Mouse (Mus musculus) CD8-positive naive resting alpha-beta T cell, adult 57 days (primary cell): ENCODE results near the gene Rbmx2. TPM values are rescaled to one million over a fixed set of nuclear protein-coding genes. Genes with fewer than 3 reads are reported as not detected.

Source experiments
- total RNA-seq: library from RNA; stranded (reverse); gene quantifications from one replicate; pipeline ENCODE4 v1.2.4, GENCODE M21; 2023

The Rbmx2 gene
- 10.0 TPM for total RNA-seq

GRCm38 (mm10) chrX:48694864-48695371, at the start of gene Rbmx2:
Gene Rbmx2, plus strand, starts transcription at chrX:48695004.

DNA sequence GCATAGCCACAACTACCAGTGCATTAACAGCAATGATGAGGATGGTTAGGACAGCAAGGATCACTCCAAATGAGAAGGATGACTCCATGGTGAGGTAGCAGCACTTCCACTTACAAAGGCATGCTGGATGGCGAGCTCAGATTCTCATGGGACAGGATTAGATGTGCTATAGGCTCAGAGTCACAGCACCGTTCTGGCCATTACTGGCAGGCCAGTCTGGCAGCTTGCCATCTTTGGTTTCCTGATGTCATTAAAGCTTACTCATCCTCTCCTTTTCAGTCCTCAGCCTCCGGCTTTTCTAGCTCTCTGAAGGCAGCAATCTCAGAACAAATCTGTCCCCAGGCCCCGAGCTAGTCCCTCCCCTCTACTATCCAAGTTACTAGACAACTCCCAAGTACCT, 20.6 kb upstream of the Rbmx2 start, which contains the start of gene Gpr119:
Gene Gpr119 (minus strand): TSS at position 308 of the 400 bp plus-strand sequence.

Other genes starting within 250 kb of the Rbmx2 start
- gene Elf4, start 231.9 kb upstream of the Rbmx2 start, total RNA-seq, result 117 TPM
- 20.6 TPM for gene Aifm1, start 181.4 kb upstream of the Rbmx2 start, total RNA-seq
- gene Rab33a, start 175.7 kb upstream of the Rbmx2 start, total RNA-seq, result not detected
- 27.7 TPM for gene Zfp280c, start 100.5 kb upstream of the Rbmx2 start, total RNA-seq
- gene Slc25a14, start 71.6 kb upstream of the Rbmx2 start, total RNA-seq, result 5.4 TPM
- not detected for gene Gpr119, start 20.5 kb upstream of the Rbmx2 start, total RNA-seq
- gene Gm595, start 182.7 kb downstream of the Rbmx2 start, total RNA-seq, result not detected